Mouse (Mus musculus) olfactory bulb, adult 2 months (tissue): ENCODE results near the gene Slc8a2. TPM values are rescaled to one million over a fixed set of nuclear protein-coding genes. Genes with fewer than 3 reads are reported as not detected.

Experiments
- H3K27ac ChIP-seq: fragments of 200-500 bp; 2 replicates; pipeline ENCODE4 v1.5.1; 2012; ENCODE audit warnings: low read depth, low read length; ENCODE audit not compliant: insufficient read depth
- H3K4me1 ChIP-seq: fragments of 200-500 bp; 2 replicates; pipeline ENCODE4 v1.6.1; 2012; ENCODE audit warnings: low read length; ENCODE audit not compliant: control insufficient read depth, insufficient read depth
- H3K4me3 ChIP-seq: fragments of 200-500 bp; 2 replicates; pipeline ENCODE4 v1.5.1; 2012; ENCODE audit warnings: mild to moderate bottlenecking, low read depth, low read length, moderate library complexity; ENCODE audit not compliant: insufficient read depth
- CTCF ChIP-seq: fragments of 200-500 bp; IDR thresholded peaks from 2 replicates; pipeline ENCODE4 v1.5.1; 2012; ENCODE audit warnings: low read depth, mild to moderate bottlenecking, low read length, moderate library complexity; ENCODE audit not compliant: insufficient read depth
- POLR2A ChIP-seq: fragments of 200-500 bp; IDR thresholded peaks from 2 replicates; pipeline ENCODE4 v1.6.1; 2012; ENCODE audit warnings: mild to moderate bottlenecking, low read depth, low read length, moderate library complexity; ENCODE audit not compliant: insufficient read depth
- WGBS: fragments of 180-500 bp; shearing (Covaris S2); methylation state at CpG from one replicate; pipeline ENCODE4 v1.1.7; 2018; 5-methylcytosine and 5-hydroxymethylcytosine counted together
- polyA plus RNA-seq: library from polyadenylated mRNA; stranded (reverse); fragments of >200 nt; gene quantifications from 2 replicates; pipeline ENCODE4 v1.2.4, GENCODE M21; 2012; ENCODE audit warnings: low replicate concordance; ENCODE audit not compliant: missing spikeins, insufficient read depth, insufficient read length

The Slc8a2 gene
- polyA plus RNA-seq, 1 experiment: not detected

DNA sequence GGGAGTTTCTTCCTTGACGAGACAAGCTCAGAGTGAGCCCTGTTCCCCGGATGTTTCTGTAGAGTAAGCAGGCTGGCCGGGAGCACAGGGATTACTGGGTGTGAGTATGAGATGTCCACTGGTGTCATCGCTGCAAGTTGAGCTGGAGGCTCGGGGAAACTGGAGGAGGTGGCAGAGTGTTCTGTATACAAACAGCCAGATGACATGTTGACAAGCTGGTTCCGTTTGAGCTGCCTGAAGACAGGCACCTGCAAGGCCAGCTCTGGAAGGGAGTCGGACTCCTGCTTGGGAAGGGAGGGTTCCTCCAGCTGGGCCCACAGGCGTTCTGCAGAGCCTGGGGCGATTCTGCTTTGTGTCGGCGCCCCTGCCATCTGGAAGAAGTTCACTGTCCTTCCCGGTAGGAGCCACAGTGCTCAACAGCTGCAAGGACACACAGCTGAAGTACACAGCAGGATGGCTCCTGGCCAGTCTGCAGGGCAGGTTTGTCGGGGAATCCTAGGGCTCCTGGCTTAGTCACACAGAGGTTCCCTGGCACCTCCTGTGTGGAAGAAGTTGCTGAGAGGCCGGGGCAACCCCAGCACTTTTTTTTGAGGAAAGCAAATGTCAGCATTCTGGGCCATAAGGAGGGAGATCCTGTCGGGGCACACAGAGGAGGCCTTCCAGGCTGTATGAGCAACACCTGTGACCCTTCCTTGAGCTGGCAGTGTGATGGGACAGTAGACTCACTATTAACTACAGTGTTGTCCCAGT lies 27.7 kb upstream of the Slc8a2 start:
- H3K4me3 ChIP-seq: no peak overlapping the region
- no peak for TF ChIP-seq CTCF
- peak overlapping the region; percentile 14; the same call in 1 of the 2 replicates for H3K27ac ChIP-seq
- H3K4me1 ChIP-seq: peaks cover 60% of the 10 kb centered on the region
- 36% methylated on average over 15 of the region's 15 CpGs for WGBS

DNA sequence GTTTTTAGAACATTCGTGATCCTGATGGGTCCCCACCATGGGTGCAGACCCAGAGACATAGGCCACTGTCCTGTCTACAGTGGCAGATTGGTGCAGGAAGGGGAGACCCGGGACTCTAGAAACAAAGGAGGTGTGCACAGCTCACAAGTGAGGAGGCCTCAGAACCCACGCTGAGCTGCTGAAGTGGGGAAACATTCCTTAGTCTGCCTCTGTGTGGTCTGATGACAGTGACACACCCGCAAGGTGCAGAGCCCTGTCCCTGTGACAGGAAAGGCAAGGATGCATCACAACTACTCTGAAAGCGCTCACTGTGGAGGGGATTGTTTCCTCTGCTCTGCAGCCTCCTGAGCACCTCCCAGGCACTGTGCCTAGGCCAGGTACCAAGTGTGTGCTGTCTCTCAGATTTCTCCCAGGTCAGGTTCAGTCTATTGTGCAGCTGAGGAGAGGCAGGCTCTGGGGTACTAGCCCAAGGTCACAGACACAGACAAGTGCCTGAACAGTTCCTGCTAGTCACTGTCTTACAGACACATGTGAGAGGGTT lies 26.9 kb upstream of the Slc8a2 start:
- peaks cover 64% of the 10 kb centered on the region for H3K4me1 ChIP-seq
- no peak for TF ChIP-seq POLR2A
- TF ChIP-seq CTCF: no peak
- no peak overlapping the region for H3K4me3 ChIP-seq
- 47% methylated on average over 5 of the region's 5 CpGs for WGBS
- peak overlapping the region; percentile 88 for H3K27ac ChIP-seq

DNA sequence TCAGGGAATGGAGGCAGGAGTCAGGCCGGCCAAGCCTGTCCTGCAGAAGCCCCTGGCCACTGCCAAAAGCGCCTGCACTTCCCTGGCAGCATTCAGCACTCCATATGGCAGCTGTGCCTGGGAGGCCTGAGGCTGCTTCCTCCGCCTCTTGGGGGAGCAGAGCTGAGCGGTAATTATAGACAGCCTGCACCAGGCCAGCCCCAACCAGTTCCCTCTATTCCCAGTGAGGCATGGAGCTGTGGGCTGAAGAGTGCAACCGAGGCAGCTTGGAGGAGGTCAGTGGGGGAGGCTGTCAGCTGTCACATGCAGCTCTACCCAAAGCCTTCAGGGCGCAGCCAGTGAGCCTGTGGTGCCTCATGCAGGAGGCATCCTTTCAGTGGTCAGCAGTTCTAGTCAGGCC lies 25.9 kb upstream of the Slc8a2 start:
- Histone ChIP-seq H3K27ac (peak overlapping the region; percentile 94), H3K4me3 (no peak overlapping the region), H3K4me1 (peaks cover 66% of the 10 kb centered on the region)
- TF ChIP-seq POLR2A (no peak), CTCF (no peak)
- WGBS: 16% methylated on average over 6 of the region's 6 CpGs

DNA sequence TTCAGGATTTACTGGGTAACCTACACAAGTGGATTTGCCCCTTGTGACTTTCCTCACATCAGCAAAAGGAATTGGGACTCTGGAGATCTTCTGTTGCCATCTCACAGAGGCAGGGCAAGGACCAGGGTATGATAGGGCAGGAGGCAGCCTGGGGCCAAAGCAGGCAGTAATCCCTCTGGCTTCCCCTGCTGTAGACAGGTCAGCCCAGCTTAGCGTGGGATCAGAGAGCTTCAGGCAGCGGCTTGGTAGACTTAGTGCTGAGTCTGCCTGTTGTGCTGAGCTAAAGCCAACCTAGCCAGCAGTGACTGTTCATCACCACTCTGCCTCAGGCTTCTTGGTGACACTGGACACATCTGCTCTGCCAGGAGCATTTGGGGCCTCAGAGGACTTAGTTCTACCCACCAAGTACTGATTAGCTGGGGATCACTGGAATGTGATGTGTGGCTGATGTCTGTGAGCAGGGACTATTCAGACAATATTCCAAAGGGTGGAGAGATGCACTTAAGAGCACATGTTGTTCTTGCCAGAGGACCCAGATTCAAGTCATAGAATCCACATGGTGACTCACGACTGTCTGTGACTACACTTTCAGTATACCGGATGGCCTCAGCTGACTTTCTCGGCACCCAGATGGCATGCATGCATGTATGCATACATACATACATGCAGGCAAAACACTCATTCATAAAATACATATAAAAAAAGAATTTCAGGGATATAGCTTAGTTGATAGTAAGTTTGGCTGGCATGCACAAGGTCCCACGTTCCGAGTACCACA lies 24.8 kb upstream of the Slc8a2 start:
- peaks cover 67% of the 10 kb centered on the region for H3K4me1 ChIP-seq
- H3K4me3 ChIP-seq: no peak overlapping the region

DNA sequence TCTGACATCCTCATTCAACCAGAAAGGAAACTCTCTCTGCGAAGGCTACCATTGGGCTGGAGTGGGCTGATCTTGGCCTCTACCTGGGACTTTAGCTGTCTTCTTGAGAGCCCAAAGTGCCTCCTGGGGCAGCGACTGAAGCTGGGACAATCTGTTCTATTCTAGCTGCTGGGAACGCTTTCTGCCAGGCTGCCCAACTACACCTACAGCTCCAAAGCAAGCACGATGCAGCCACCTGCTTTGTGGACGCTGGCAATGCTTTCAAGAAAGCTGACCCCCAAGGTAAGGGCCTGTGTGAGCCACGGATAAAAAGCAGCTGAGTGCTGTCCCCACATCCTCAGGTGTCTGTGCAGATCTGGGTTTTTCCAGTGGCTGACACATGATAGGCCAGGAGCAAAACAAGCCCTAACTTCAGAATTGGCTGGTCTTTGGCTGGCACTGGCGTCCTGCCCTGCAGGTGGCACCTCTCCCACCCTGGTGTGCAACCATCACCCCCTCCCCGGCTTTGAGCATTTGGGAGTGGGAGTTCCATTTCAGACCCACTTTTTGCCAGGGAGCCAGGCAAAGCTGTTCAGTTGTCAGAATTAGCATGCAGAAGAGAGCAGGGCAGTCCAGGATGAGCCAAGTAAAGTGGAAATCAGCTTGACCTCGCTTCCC lies 20.6 kb upstream of the Slc8a2 start:
- H3K27ac ChIP-seq: no peak overlapping the region
- peaks cover 54% of the 10 kb centered on the region for H3K4me1 ChIP-seq
- H3K4me3 ChIP-seq: no peak overlapping the region
- TF ChIP-seq POLR2A: no peak
- no peak for TF ChIP-seq CTCF
- 84% methylated on average over 9 of the region's 9 CpGs for whole genome bisulfite sequencing

More for the DNA sequence above, 24.8 kb upstream of the Slc8a2 start:
- TF ChIP-seq CTCF (no peak), POLR2A (no peak)
- 66% methylated on average over 7 of the region's 7 CpGs for WGBS
- H3K27ac ChIP-seq: peak overlapping the region; percentile 94

DNA sequence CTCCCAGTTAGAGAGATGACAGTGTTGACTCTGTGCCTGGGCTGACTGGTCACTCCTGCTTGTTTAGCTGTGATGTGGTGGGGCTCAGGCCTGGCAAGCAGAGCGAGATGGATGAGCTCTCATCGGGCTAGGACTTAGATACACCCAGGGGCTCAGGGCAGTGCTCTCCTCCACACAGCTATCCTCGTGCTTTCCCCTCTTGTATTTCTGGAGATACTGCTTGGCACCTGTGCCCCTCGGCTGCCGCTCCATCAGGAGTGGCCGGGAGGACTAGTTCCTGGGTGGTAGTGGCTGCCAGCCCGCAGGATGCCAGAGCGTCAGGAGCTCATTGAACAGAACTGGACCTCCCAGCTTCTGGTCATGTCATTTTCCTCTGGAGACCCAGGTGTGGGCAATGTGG lies 19.5 kb upstream of the Slc8a2 start:
- WGBS: 96% methylated on average over 8 of the region's 8 CpGs
- Histone ChIP-seq H3K27ac (no peak overlapping the region), H3K4me1 (peaks cover 45% of the 10 kb centered on the region), H3K4me3 (no peak overlapping the region)
- TF ChIP-seq CTCF (no peak), POLR2A (no peak)

DNA sequence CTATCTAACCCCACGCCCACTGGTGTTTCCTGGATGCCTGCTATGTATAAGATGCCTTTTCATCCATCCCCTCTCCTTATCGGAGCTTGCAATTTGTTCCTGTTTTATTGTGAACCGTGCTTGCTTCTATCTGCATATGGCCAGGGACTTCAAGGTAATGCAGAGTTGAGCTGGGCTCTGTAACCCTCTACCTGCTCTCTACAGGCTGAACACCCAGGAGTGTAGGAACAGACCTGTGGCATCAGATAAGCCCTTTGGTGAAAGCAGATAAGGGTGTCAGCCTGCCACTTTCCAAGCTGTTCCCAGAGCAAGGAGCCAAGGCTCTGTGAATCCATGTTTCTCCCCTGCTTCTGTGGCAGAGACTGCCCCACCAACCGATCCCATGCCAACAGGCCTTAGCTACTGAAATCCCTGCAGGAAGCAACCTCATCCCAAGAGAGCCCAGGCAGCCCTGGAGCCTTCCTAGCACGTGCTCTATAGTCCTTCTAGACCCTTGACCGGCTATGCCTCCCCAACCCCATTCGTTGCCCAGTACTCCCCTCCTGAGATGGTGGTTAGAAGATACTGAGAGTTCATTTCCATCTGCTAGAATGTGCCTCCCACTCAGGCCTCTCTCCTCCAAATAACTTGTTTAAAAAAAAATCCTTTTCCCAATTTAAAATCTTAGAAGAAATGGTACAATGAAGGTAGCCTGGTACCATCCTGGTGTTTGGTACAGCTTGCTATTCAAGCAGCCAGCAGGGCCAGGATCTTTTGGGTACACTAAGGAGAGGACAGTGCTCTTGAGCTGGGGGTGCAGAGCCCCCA lies 18.1 kb upstream of the Slc8a2 start:
- Histone ChIP-seq H3K4me3 (no peak overlapping the region), H3K4me1 (peaks cover 39% of the 10 kb centered on the region), H3K27ac (peak overlapping the region; percentile 48)
- TF ChIP-seq POLR2A (no peak), CTCF (no peak)
- WGBS: 73% methylated on average over 7 of the region's 7 CpGs

DNA sequence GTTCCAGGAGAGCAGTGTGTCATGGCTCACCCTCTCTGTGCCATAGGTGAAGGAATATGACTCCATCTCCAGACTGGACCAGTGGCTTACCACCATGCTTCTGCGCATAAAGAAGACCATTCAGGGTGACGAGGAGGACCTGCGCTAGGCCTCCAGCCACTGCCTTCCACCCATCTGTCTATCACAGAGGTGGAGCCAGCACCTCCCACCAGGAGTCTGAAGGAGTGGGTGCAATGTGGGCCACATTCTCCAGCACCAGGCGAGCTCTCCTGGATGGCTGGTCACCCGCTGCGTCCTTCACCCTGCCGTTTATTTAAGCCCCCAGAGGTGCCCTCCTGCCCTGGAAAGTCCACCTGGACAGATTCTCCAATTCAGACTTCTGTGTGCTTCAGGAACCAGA lies 13.2 kb upstream of the Slc8a2 start:
- TF ChIP-seq POLR2A (no peak), CTCF (no peak)
- no peak overlapping the region for H3K4me3 ChIP-seq
- WGBS: 85% methylated on average over 7 of the region's 7 CpGs
- no peak overlapping the region for H3K27ac ChIP-seq
- peaks cover 20% of the 10 kb centered on the region for H3K4me1 ChIP-seq
